Mouse (Mus musculus) spleen, adult 10 weeks (tissue): ENCODE data around the gene Fez2. TPM values are rescaled to one million over a fixed set of nuclear protein-coding genes. Genes with fewer than 3 reads are reported as not detected.

Source experiments
- polyA plus RNA-seq: library from polyadenylated mRNA; stranded (reverse); fragments of 350-450 nt; fragmentation: Illumina TruSeq; extraction: RNeasy Lipid Tissue Mini Kit (QIAGEN cat#74804); gene quantifications from one replicate; pipeline ENCODE4 v1.2.3, GENCODE M21; 2015; ENCODE audit warnings: low replicate concordance; ENCODE audit not compliant: insufficient read depth

Gene Fez2
- polyA plus RNA-seq = 32.8 TPM

DNA sequence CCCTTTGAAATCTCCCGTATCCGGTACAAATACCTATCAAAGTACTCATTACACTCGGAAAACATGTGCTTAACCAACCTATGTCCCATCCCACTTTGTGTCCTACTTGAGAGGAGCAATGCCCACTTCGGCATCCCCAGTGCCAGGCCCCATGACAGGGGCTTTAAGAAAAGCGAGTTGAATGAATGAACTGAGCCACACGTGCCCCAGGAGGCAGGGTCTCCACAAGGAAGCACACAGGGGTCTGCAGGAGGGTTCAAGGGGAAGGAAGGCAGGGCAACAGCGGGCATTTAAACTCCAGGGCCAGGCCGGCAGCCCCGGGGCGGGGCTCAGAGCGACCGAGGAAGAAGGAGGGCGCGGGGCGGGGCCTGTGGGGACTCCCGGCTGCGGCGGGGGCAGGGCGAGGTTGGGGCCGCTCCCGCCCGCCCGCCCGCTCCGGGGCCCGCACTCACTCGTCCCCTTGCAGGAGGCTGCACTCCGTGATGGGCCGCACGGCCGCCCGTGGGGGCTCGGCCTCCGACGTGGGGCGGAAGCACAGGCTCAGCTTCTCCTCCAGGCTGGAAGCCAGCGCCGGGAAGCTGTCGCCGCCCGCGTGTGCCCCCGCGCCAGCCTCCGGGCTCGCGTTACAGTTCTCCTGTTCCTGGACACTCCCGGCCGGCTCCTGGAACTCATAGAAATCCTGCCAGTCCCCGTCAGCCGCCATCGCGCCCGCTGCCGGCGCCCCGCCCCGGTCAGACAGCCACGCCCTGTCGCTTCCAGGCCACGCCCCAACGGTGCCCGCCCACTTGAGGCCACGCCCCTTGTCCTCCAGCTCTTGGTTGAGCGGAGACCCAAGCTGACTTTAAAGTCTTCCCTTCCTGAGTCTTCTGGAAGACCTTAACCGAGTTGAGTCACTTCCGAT lies at the start of gene Fez2:
Gene Fez2, minus strand, starts transcription at position 772 of the 901 bp plus-strand sequence.

Other genes starting within 250 kb of the Fez2 start
- gene Crim1, start 217.9 kb downstream of the Fez2 start, polyA plus RNA-seq = 16.9 TPM
- 0.11 TPM for gene Vit, start 89.9 kb upstream of the Fez2 start, polyA plus RNA-seq